Mouse (Mus musculus): Measurements from ENCODE around the gene Hist2h2aa2. TPM values are rescaled to one million over a fixed set of nuclear protein-coding genes. Genes with fewer than 3 reads are reported as not detected.

Hist2h2aa2 gene
- polyA plus RNA-seq, 1 experiment from 2014 or later = 52.8 TPM

DNA sequence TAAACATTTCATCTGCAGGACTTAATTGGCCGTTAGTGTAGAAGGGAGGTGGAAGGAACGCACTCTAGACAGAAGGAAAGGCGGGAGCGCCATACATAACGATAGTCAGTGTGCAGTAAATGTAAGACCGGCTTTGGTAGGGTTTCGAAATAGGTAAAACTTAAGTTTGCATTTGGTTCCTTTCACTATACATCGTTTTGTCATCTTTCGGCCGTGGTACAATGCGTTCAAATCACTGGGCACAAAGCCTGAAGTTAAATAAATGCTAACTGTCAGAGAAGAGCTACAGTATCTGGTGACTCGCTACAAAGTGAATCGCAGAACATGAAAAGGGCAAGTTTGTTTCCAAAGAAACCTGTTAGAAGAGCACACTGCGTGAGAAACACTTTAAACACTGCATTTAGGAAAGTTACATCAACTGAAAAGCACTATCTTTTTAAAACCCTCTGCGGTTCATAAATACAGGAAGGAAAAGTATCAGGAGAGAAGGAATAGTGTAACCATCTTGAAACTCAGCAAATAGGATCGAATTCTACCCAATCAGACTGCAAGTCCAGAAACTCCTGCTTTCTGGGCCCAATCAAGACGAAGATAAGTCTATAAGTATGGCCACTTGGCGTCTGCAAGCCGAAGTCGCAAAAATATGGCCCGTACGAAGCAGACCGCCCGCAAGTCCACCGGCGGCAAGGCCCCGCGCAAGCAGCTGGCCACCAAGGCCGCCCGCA is 28.1 kb upstream of the Hist2h2aa2 start, which contains the start of gene Hist2h3b:
Gene Hist2h3b (plus strand): TSS at position 604 of the 725 bp plus-strand sequence.
- peak; percentile 62; the same call in 1 of the 2 replicates for ATAC-seq (ENCODE audit: insufficient number of reproducible peaks, insufficient read depth, low FRiP score, low TSS enrichment, low read depth)
- 21% methylated on average over 30 of the region's 30 CpGs for WGBS
- H3K27me3 ChIP-seq = no peaks in the 10 kb centered on the region
- peak within 1 kb of the TSS; percentile 83 for H3K9ac ChIP-seq
- H3K27ac ChIP-seq = peak within 1 kb of the TSS; percentile 97
- no peaks in the 10 kb centered on the region for H3K9me3 ChIP-seq
- peak within 1 kb of the TSS; percentile 57 for H3K4me3 ChIP-seq
- no peaks in the 10 kb centered on the region for H3K36me3 ChIP-seq
- H3K4me1 ChIP-seq = peaks cover 32% of the 10 kb centered on the region
- peak within 1 kb of the TSS; percentile 87 for H3K4me2 ChIP-seq

DNA sequence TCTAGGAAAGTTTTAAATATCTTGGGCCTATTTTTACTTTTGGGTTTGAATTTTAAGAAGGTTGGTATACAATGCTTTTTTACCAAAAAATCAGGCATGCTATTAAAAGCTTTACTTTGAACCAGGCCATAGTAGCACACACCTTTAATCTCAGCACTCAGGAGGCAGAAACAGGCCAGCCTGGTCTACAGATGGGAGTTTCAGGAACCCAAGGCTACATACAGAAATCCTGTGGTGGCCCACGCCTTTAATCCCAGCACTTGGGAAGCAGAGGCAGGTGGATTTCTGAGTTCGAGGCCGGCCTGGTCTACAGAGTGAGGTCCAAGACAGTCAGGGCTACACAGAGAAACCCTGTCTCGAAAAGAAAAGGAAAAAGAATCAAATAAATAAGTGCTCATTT is 27.5 kb upstream of the Hist2h2aa2 start:
- Histone ChIP-seq H3K9ac (no peak overlapping the region), H3K4me2 (peak overlapping the region; percentile 87), H3K27ac (peak overlapping the region; percentile 97), H3K4me1 (peaks cover 33% of the 10 kb centered on the region), H3K9me3 (no peaks in the 10 kb centered on the region), H3K4me3 (no peak overlapping the region), H3K36me3 (no peaks in the 10 kb centered on the region), H3K27me3 (no peaks in the 10 kb centered on the region)
- no peak for ATAC-seq (ENCODE audit: insufficient number of reproducible peaks, insufficient read depth, low FRiP score, low TSS enrichment, low read depth)
- WGBS = 69% methylated on average over 4 of the region's 4 CpGs

DNA sequence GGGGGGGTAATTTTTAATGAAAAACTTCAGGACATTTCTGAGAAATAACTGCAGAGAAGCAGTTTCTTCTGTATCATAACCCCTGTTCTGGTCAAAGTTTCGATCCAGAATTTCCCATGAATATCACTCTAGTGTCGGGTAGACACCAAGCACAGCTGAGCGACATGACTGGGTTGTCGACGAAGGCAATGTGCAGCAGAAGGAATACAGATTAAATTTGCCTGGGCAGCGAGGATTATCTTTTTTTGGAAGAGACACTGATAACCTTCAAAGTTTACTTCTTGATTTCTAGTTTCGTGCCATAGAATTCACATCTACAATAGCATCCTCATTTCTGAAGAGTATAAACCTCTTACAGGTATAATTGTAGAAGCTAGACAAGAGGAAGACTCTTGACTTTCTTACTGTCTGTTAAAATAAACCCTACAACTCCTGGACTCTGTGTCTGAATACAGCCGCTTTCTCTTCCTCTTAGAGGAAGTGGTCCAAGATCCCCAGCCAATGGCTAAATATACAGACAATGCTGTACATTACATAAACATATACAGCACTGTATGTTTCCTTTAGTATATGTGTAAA is 26.1 kb upstream of the Hist2h2aa2 start:
- no peak overlapping the region for H3K9ac ChIP-seq
- WGBS = 86% methylated on average over 8 of the region's 8 CpGs
- peak overlapping the region; percentile 11; the same call in 1 of the 2 replicates for H3K27ac ChIP-seq
- no peak overlapping the region for H3K4me2 ChIP-seq
- no peaks in the 10 kb centered on the region for H3K27me3 ChIP-seq
- no peaks in the 10 kb centered on the region for H3K9me3 ChIP-seq
- no peaks in the 10 kb centered on the region for H3K36me3 ChIP-seq
- H3K4me1 ChIP-seq = peaks cover 42% of the 10 kb centered on the region
- H3K4me3 ChIP-seq = no peak overlapping the region
- no peak for ATAC-seq (ENCODE audit: insufficient number of reproducible peaks, insufficient read depth, low FRiP score, low TSS enrichment, low read depth)

DNA sequence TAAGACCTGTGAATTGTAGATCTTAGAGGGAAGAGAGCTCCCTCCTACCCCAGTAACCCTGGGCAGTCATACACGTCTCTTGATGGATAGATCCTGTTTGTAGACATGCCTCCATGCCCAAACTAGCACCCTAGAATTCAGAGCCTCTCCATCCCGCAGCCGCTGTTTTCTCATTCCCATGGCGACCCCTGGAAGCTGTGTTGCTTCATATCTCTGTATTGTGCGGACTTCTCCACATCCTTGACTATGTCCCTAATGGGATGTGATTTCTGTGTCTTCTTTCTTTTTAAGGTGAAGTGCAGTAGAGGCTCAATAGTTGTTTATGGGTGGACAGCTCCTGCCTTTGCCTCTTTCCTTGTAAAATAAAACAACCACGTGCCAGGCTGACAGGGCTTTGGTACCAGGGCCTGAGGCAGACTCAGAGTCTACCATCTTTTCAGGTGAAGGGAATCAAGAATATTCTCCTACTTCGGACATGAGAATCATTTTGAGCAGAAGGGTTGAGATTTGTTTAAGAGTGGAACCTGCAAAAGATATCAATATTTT is 24.4 kb upstream of the Hist2h2aa2 start:
- Histone ChIP-seq H3K36me3 (no peaks in the 10 kb centered on the region), H3K4me1 (peaks cover 38% of the 10 kb centered on the region), H3K27ac (peak overlapping the region; percentile 99), H3K27me3 (no peaks in the 10 kb centered on the region), H3K9ac (peak overlapping the region; percentile 83), H3K9me3 (no peaks in the 10 kb centered on the region), H3K4me2 (peak overlapping the region; percentile 76), H3K4me3 (peak overlapping the region; percentile 62)
- 74% methylated on average over 7 of the region's 7 CpGs for WGBS
- ATAC-seq (ENCODE audit: insufficient number of reproducible peaks, insufficient read depth, low FRiP score, low TSS enrichment, low read depth) = no peak

DNA sequence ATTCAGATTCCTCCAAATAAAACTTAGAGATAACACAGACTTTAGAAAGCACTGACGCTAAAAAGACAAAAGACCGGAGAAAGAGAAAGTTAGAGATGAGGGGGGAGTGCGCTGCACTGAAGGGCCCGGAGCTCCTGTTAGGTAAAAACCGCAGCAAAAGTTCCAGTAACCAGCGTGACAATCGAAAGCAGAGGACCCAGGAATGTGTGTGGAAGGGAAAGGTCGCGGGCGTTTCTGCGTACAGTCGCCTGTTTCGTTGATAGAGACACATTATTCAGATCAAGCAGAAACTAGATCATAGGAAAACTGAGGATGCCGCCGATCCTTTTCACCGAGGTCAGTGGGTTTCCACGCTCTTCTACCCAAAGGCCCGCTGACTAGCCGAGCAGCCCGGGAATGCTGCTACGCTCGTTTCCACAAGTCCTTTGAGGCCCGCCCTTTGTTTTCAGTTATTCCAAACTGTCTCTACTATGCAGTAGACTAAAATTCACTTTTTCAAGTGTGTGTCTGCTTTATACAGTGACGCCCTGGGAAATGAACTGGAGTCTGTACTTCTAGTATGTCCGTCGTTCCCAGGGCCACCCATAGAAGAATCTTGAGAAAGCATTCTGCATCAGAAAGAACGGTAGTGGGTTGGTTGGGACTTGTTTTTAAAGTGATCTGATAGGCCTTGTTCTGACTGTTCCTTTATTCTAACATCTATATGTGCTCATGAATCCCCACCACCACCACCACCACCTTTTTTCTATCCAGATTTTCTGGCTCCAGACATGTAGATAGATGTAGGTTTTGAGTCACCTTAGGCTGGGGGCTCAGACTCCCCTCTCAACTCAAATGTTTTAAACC is 23.7 kb upstream of the Hist2h2aa2 start:
- peaks cover 38% of the 10 kb centered on the region for H3K4me1 ChIP-seq
- H3K27me3 ChIP-seq = no peaks in the 10 kb centered on the region
- no peak for ATAC-seq (ENCODE audit: insufficient number of reproducible peaks, insufficient read depth, low FRiP score, low TSS enrichment, low read depth)
- H3K27ac ChIP-seq = peak overlapping the region; percentile 99
- peak overlapping the region; percentile 76 for H3K4me2 ChIP-seq
- H3K9me3 ChIP-seq = no peaks in the 10 kb centered on the region
- 6% methylated on average over 27 of the region's 27 CpGs for WGBS
- H3K36me3 ChIP-seq = no peaks in the 10 kb centered on the region
- peak overlapping the region; percentile 83 for H3K9ac ChIP-seq
- peak overlapping the region; percentile 62 for H3K4me3 ChIP-seq

DNA sequence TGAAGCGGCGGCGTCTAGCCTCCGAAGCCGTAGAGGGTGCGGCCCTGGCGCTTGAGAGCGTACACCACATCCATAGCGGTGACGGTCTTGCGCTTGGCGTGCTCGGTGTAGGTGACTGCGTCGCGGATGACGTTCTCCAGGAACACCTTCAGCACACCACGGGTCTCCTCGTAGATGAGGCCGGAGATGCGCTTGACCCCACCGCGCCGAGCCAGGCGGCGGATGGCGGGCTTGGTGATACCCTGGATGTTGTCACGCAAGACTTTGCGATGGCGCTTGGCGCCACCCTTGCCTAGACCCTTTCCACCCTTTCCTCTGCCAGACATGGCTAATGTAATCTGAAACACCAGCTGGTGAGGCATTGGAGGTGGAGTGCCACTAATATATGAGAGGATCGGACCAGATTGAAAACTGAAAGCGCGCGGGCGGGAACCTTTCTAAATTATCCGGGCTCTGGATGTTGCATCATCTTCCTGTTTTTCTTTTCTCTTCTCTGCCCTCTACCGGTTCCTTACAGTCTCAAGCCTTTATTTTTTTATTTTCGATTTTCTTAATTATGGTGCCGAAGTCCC is 23.0 kb upstream of the Hist2h2aa2 start, which contains the start of gene Hist2h4:
Gene Hist2h4 (minus strand): TSS at position 333 of the 572 bp plus-strand sequence.
- peak within 1 kb of the TSS; percentile 99 for H3K27ac ChIP-seq
- H3K4me3 ChIP-seq = peak within 1 kb of the TSS; percentile 62
- under 1% methylated on average over 40 of the region's 40 CpGs for WGBS
- H3K4me1 ChIP-seq = peaks cover 36% of the 10 kb centered on the region
- peak; percentile 83 for ATAC-seq (ENCODE audit: insufficient number of reproducible peaks, insufficient read depth, low FRiP score, low TSS enrichment, low read depth)
- H3K36me3 ChIP-seq = no peaks in the 10 kb centered on the region
- peak within 1 kb of the TSS; percentile 87 for H3K9ac ChIP-seq
- H3K27me3 ChIP-seq = no peaks in the 10 kb centered on the region
- no peaks in the 10 kb centered on the region for H3K9me3 ChIP-seq
- H3K4me2 ChIP-seq = peak within 1 kb of the TSS; percentile 76

DNA sequence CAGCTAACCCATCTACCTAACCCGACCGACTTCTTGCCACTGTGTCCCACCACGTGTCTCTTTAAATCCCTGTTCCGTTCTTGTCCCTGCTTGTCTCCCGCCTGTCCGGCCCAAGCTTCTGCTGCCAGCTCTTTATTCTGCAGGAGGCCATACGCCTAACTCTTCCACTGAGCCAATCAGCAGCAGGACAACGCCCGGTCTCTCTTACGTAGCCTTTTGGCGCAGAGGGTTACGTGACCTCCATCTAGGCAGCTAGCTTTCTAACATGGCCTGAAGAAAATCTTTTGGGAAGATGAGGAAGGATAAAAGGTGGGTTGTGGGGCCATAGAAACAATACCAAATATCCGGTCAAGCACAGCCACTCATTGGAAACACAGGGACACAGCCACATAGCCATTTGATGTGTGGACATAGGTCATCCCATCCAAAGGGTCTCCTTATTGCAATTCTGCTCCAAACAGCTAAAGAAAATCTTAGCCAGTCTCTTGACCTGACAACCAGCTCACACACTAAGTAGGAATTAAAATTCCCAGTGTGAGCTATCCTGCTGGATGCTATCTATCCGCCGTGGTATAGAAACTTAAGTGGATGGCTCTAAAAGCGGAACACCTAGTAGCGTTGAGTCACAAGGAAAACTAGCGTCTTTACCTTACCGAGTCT is 22.3 kb upstream of the Hist2h2aa2 start:
- no peaks in the 10 kb centered on the region for H3K36me3 ChIP-seq
- H3K27ac ChIP-seq = peak overlapping the region; percentile 99
- peak overlapping the region; percentile 62 for H3K4me3 ChIP-seq
- 0 out of 2 replicates have a peak, but pooled peaks have one; percentile 50 for ATAC-seq (ENCODE audit: insufficient number of reproducible peaks, insufficient read depth, low FRiP score, low TSS enrichment, low read depth)
- under 1% methylated on average over 19 of the region's 19 CpGs for WGBS
- H3K4me2 ChIP-seq = peak overlapping the region; percentile 76
- H3K9me3 ChIP-seq = no peaks in the 10 kb centered on the region
- peak overlapping the region; percentile 87 for H3K9ac ChIP-seq
- peaks cover 29% of the 10 kb centered on the region for H3K4me1 ChIP-seq
- H3K27me3 ChIP-seq = no peaks in the 10 kb centered on the region

DNA sequence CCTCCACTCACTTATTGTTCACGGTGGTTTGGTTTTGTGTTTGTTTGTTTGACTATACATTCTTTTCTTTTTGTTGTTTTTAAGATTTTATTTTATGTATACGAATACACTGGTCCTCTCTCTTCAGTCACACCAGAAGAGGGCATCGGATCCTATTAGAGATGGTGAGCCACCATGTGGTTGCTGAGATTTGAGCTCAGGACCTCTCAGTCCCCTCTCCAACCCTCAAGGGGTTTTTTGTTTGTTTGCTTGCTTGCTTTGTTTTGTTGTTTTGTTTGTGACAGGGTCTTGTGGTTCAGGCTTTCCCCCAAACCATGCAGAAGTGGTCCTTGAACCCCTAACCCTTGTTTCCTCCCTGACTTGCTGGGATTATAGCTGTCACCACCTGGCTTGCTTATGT is 21.5 kb upstream of the Hist2h2aa2 start:
- H3K9me3 ChIP-seq = no peaks in the 10 kb centered on the region
- H3K27ac ChIP-seq = peak overlapping the region; percentile 99
- peak overlapping the region; percentile 76 for H3K4me2 ChIP-seq
- no peaks in the 10 kb centered on the region for H3K27me3 ChIP-seq
- no peaks in the 10 kb centered on the region for H3K36me3 ChIP-seq
- no peak for ATAC-seq (ENCODE audit: insufficient number of reproducible peaks, insufficient read depth, low FRiP score, low TSS enrichment, low read depth)
- WGBS = 47% methylated on average over 3 of the region's 3 CpGs
- peak overlapping the region; percentile 62 for H3K4me3 ChIP-seq
- H3K4me1 ChIP-seq = peaks cover 23% of the 10 kb centered on the region
- H3K9ac ChIP-seq = peak overlapping the region; percentile 87

DNA sequence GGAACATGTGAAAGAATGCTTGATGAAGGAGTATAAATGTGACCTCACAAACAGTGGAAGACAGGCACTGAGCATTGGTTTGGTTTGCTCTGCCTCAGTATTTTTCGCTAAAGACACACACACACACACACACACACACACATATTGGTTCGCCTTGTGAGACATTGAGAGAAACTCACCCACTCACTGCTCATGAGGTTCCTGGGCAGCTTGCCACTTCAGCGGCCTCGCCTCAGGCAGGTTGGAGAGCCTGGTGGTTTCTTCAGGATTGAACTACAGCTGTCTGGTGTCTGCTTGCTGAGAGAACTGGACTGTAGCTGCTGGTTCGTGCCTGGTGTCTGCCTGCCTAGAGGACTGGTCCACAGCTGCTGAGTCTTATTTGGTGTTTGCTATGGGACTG is 20.1 kb upstream of the Hist2h2aa2 start:
- no peak overlapping the region for H3K27ac ChIP-seq
- H3K9ac ChIP-seq = no peak overlapping the region
- peaks cover 23% of the 10 kb centered on the region for H3K4me1 ChIP-seq
- H3K4me2 ChIP-seq = no peak overlapping the region
- 84% methylated on average over 5 of the region's 5 CpGs for WGBS
- H3K27me3 ChIP-seq = no peaks in the 10 kb centered on the region
- no peak for ATAC-seq (ENCODE audit: insufficient number of reproducible peaks, insufficient read depth, low FRiP score, low TSS enrichment, low read depth)
- no peaks in the 10 kb centered on the region for H3K9me3 ChIP-seq
- no peak overlapping the region for H3K4me3 ChIP-seq
- H3K36me3 ChIP-seq = no peaks in the 10 kb centered on the region

DNA sequence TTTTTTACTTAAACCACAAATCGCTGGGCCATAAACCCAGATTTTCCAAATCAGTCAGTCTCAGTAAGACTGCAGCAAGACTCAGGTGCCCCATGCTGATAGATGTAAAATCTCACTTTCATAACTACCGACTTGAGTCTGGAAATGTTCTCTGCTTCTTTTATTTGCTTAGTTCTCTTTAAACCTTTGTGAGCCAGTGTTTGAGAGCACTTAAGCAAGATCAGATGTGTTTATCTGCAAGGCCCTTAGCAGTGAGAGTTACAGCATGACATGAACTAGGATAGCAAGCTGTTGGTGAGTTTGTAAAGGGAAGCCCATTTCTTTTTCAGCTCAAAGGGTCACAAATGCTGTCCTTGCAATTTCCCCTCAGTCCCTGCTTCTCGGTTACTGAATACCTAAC is 17.1 kb upstream of the Hist2h2aa2 start:
- ATAC-seq (ENCODE audit: insufficient number of reproducible peaks, insufficient read depth, low FRiP score, low TSS enrichment, low read depth) = no peak

More for the DNA sequence above, 17.1 kb upstream of the Hist2h2aa2 start:
- Histone ChIP-seq H3K9ac (no peak overlapping the region), H3K27ac (no peak overlapping the region), H3K4me3 (no peak overlapping the region), H3K4me1 (peaks cover 6% of the 10 kb centered on the region), H3K36me3 (no peaks in the 10 kb centered on the region), H3K27me3 (no peaks in the 10 kb centered on the region), H3K4me2 (no peak overlapping the region), H3K9me3 (no peaks in the 10 kb centered on the region)
- 73% methylated on average over 3 of the region's 3 CpGs for WGBS

Measured in embryonic facial prominence, embryonic 13.5 days (tissue).